Mouse (Mus musculus) heart, embryonic 14.5 days (tissue): Measurements from ENCODE around the gene 5830473C10Rik. TPM values are rescaled to one million over a fixed set of nuclear protein-coding genes. Genes with fewer than 3 reads are reported as not detected.
"Not testable (repeated sequence)": the region's sequence is repeated elsewhere in the genome, so short reads cannot be mapped to it uniquely, and the experiment has no call there.

Source experiments
- ATAC-seq: fragments of 200-750 bp; cut with Nextera tagmentation; 2 replicates; pipeline ENCODE4 v1.8.0; 2017; ENCODE audit warnings: low read depth, moderate TSS enrichment; ENCODE audit not compliant: insufficient number of reproducible peaks, insufficient read depth, low FRiP score
- H3K27ac ChIP-seq, 2 experiments: fragments of 200-500 bp in 1 of 2; fragments of 300-500 bp in 1 of 2; sonication (generic) in 1 of 2; replicated peaks in 1 of 2; 2 replicates each; pipeline ENCODE4 v1.5.1; 2012 to 2014; ENCODE audit warnings: low read depth in 2 of 2, low read length in 2 of 2, control low read depth in 1 of 2, mild to moderate bottlenecking in 1 of 2, mixed read lengths in 1 of 2; ENCODE audit not compliant: control insufficient read depth in 1 of 2, insufficient read depth in 1 of 2
- H3K27me3 ChIP-seq: fragments of 300-500 bp; sonication (generic); 2 replicates; pipeline ENCODE4 v1.6.1; 2014; ENCODE audit warnings: mild to moderate bottlenecking, low read length, control low read depth; ENCODE audit not compliant: control insufficient read depth, insufficient read depth
- H3K36me3 ChIP-seq: fragments of 300-500 bp; sonication (generic); 2 replicates; pipeline ENCODE4 v1.6.1; 2014; ENCODE audit warnings: mild to moderate bottlenecking, control low read depth, low read length, mixed read lengths; ENCODE audit not compliant: control insufficient read depth, insufficient read depth
- H3K4me1 ChIP-seq, 2 experiments: fragments of 200-500 bp in 1 of 2; fragments of 300-500 bp in 1 of 2; sonication (generic) in 1 of 2; 2 replicates each; pipeline ENCODE4 v1.6.1; 2012 to 2014; ENCODE audit warnings: low read length in 2 of 2, control low read depth in 1 of 2, mixed read lengths in 1 of 2; ENCODE audit not compliant: control insufficient read depth in 2 of 2, insufficient read depth in 2 of 2
- H3K4me2 ChIP-seq: fragments of 300-500 bp; sonication (generic); 2 replicates; pipeline ENCODE4 v1.6.1; 2014; ENCODE audit warnings: mild to moderate bottlenecking, low read length
- H3K4me3 ChIP-seq, 2 experiments: fragments of 200-500 bp in 1 of 2; fragments of 300-500 bp in 1 of 2; sonication (generic) in 1 of 2; 2 replicates each; pipeline ENCODE4 v1.5.1; 2012 to 2014; ENCODE audit warnings: low read length in 2 of 2, mild to moderate bottlenecking in 2 of 2, control low read depth in 1 of 2, low read depth in 1 of 2, moderate library complexity in 1 of 2; ENCODE audit not compliant: control insufficient read depth in 1 of 2, insufficient read depth in 1 of 2
- H3K9ac ChIP-seq: fragments of 300-500 bp; sonication (generic); 2 replicates; pipeline ENCODE4 v1.6.1; 2014; ENCODE audit warnings: mild to moderate bottlenecking, low read length
- H3K9me3 ChIP-seq: fragments of 300-500 bp; sonication (generic); 2 replicates; pipeline ENCODE4 v1.6.1; 2016; ENCODE audit warnings: low read length, control low read depth; ENCODE audit not compliant: control insufficient read depth
- WGBS: fragments of 180-500 bp; shearing (Covaris S2); extraction: QIAGEN DNeasy Blood & Tissue Kit; methylation state at CpG from one replicate; pipeline ENCODE4 v1.1.7; 2014; 5-methylcytosine and 5-hydroxymethylcytosine counted together
- polyA plus RNA-seq: library from polyadenylated mRNA; unstranded; fragments of >200 nt; fragmentation: Nextera tagmentation; extraction: Ambion mirVana; gene quantifications from 2 replicates; pipeline ENCODE4 v1.2.1, GENCODE M21; 2014

The 5830473C10Rik gene
- polyA plus RNA-seq, 1 experiment from 2014 or later, result not detected

- H3K9ac ChIP-seq, result no peak overlapping the region
- H3K36me3 ChIP-seq, result no peaks in the 10 kb centered on the region
- no peak overlapping the region for H3K4me2 ChIP-seq
- H3K4me3 ChIP-seq, result no peak overlapping the region
- WGBS, result 72% methylated on average over 6 of the region's 6 CpGs
- H3K4me1 ChIP-seq, result peaks cover 0 to 2% of the 10 kb centered on the region in 2 experiments; a peak in 1 of 4 replicates
- no peaks in the 10 kb centered on the region for H3K27me3 ChIP-seq
- H3K9me3 ChIP-seq, result no peaks in the 10 kb centered on the region
- H3K27ac ChIP-seq, result no peak overlapping the region
- no peak for ATAC-seq
These were observed 35.2 kb downstream of the 5830473C10Rik start for GRCm38 (mm10) chr5:90596155-90596554.

DNA sequence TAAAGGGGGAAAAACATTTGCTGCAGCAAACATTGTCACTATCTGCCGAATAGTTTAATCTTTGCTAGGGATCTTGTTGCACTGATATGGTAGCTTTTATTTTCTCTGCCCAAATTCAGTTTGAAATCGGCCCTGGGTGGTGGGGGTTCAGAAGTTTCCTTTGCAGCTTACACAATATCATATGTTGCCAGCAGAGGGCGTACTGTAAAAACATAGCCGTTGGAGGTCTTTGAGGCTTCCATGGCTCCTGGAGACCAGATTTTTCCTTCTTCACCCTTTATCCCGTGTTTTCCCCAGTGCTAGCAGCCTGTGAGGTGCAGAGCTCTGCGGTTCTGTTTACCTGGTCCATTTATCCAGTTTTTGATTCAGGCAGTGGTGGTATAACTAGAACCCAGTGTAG is 40.6 kb downstream of the 5830473C10Rik start:
- no peak for ATAC-seq
- H3K4me1 ChIP-seq, result peaks cover 3 to 7% of the 10 kb centered on the region in 2 experiments; a peak in 3 of 4 replicates
- no peaks in the 10 kb centered on the region for H3K36me3 ChIP-seq
- no peaks in the 10 kb centered on the region for H3K27me3 ChIP-seq
- 13% methylated on average over 6 of the region's 6 CpGs for WGBS
- no peak overlapping the region for H3K9ac ChIP-seq
- no peak overlapping the region for H3K4me3 ChIP-seq
- no peaks in the 10 kb centered on the region for H3K9me3 ChIP-seq
- H3K27ac ChIP-seq, result no peak overlapping the region
- H3K4me2 ChIP-seq, result no peak overlapping the region

DNA sequence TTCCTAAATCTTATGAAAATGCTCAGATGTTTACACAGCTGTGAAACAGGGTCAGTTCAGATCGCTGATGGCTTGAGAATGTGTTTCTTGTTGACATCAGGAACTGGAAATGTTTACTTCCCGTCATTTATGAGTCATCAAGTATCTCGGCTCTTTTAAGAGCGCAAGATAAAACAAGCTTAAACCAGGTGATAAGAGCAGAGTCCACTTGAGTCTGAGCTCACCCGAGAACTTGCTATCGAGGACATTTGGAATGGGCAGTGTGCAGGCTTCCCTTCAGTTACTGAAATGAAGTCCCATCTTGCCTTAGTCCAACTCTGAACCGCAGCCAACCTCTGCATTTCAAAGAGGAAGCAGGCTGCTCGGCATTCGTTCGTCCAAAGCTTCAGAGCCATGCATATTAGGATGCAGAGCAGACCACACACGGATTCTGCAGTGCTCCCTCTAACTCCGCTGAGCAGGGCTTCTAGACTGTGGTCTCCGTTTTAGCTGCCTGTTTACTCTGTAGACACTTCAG is 42.6 kb downstream of the 5830473C10Rik start:
- H3K27ac ChIP-seq, result no peak overlapping the region
- no peak overlapping the region for H3K4me3 ChIP-seq
- peak overlapping the region; percentile 34 for H3K4me2 ChIP-seq
- no peak for ATAC-seq
- no peaks in the 10 kb centered on the region for H3K36me3 ChIP-seq
- H3K27me3 ChIP-seq, result no peaks in the 10 kb centered on the region
- no peak overlapping the region for H3K9ac ChIP-seq
- no peaks in the 10 kb centered on the region for H3K9me3 ChIP-seq
- H3K4me1 ChIP-seq, result peaks cover 3 to 7% of the 10 kb centered on the region in 2 experiments; a peak in 3 of 4 replicates
- WGBS, result 10% methylated on average over 13 of the region's 13 CpGs

- H3K4me3 ChIP-seq, result no peak overlapping the region
- no peak overlapping the region for H3K27ac ChIP-seq
- H3K36me3 ChIP-seq, result no peaks in the 10 kb centered on the region
- H3K9ac ChIP-seq, result no peak overlapping the region
- H3K4me2 ChIP-seq, result peak overlapping the region; percentile 3; the same call in 1 of the 2 replicates
- 42% methylated on average over 11 of the region's 11 CpGs for WGBS
- H3K4me1 ChIP-seq, result peaks cover 5 to 12% of the 10 kb centered on the region in 2 experiments; a peak in 3 of 4 replicates
- H3K27me3 ChIP-seq, result no peaks in the 10 kb centered on the region
- peak; percentile 61; the same call in 1 of the 2 replicates for ATAC-seq
- H3K9me3 ChIP-seq, result no peaks in the 10 kb centered on the region
These were observed 48.0 kb downstream of the 5830473C10Rik start for GRCm38 (mm10) chr5:90608906-90609305.

- H3K27ac ChIP-seq, result no peak overlapping the region
- no peaks in the 10 kb centered on the region for H3K9me3 ChIP-seq
- H3K36me3 ChIP-seq, result no peaks in the 10 kb centered on the region
- no peak overlapping the region for H3K4me2 ChIP-seq
- no peak for ATAC-seq
- no peak overlapping the region for H3K9ac ChIP-seq
- 80% methylated on average over 3 of the region's 3 CpGs for WGBS
- H3K4me1 ChIP-seq, result peaks cover 3 to 9% of the 10 kb centered on the region in 2 experiments; a peak in 3 of 4 replicates
- no peaks in the 10 kb centered on the region for H3K27me3 ChIP-seq
- no peak overlapping the region for H3K4me3 ChIP-seq
These were observed 50.5 kb downstream of the 5830473C10Rik start for GRCm38 (mm10) chr5:90611388-90611787.

- 75% methylated on average over 6 of the region's 6 CpGs for WGBS
- ATAC-seq, result no peak
These were observed 51.2 kb downstream of the 5830473C10Rik start for GRCm38 (mm10) chr5:90611996-90612611.

GRCm38 (mm10) chr5:90612751-90613150 is 51.8 kb downstream of the 5830473C10Rik start:
- not testable (repeated sequence) for H3K4me2 ChIP-seq, H3K36me3 ChIP-seq, H3K4me3 ChIP-seq, H3K4me1 ChIP-seq, H3K27ac ChIP-seq, H3K9me3 ChIP-seq, H3K9ac ChIP-seq, H3K27me3 ChIP-seq, ATAC-seq
- 70% methylated on average over 1 of the region's 1 CpGs for WGBS

More at GRCm38 (mm10) chr5:90611996-90612611, 51.2 kb downstream of the 5830473C10Rik start:
- Histone ChIP-seq H3K9me3 (no peaks in the 10 kb centered on the region), H3K27ac (no peak overlapping the region), H3K36me3 (no peaks in the 10 kb centered on the region), H3K9ac (no peak overlapping the region), H3K4me3 (no peak overlapping the region), H3K27me3 (no peaks in the 10 kb centered on the region), H3K4me2 (no peak overlapping the region), H3K4me1 (peaks cover 3 to 9% of the 10 kb centered on the region in 2 experiments; a peak in 3 of 4 replicates)
